15 mouse cellular contexts compared by ENCODE assay signal in the genomic region with DNA sequence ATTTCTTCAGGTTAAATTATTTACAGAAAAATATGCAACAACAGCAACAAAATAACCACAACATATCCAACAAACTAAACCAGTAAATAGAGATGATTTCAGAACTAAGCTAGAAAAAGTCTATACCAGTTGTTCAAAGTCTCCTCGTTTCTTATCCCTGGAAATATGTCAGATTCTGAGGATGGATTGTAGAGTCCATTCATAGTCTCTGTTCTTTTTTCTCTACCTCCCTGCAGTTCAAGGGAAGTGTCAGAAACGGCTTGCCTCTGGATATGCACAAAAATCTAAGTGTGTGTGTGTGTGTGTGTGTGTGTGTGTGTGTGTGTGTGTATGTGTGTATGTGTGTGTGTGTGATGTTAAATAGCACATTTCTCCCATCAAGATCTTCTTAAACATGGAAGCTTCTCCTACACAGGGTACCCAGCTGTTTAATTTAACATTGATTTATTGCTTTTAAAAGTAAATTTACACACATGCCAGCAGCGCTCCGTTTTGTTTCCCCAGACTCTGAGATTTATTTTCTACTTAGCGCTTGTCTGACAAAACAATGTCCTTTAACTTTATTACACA. TPM values are rescaled to one million over a fixed set of nuclear protein-coding genes. Genes with fewer than 3 reads are reported as not detected.
DNase-seq lines count a peak whose midpoint lies in the region; ATAC-seq and TF ChIP-seq lines count a peak whose summit lies in the region.
"Had no signal": no experiment of that assay in that cellular context is flagged by ENCODE, and none has a peak within 500 bp of the region (broad histone marks: within the 10 kb centered on the region; RNA-seq: fewer than 3 reads in every experiment).

No protein-coding gene starts in this region.

- H3K36me3 ChIP-seq in kidney, postnatal 0 days (ENCODE audit: insufficient read depth, low read length): no peaks in the 10 kb centered on the region
- no peaks in the 10 kb centered on the region for H3K36me3 ChIP-seq in forebrain, embryonic 10.5 days (replicated peaks)
- no peaks in the 10 kb centered on the region for H3K36me3 ChIP-seq in hindbrain, embryonic 11.5 days (ENCODE audit: control insufficient read depth, insufficient read depth, low read length)
- H3K36me3 ChIP-seq in midbrain, embryonic 13.5 days: no peaks in the 10 kb centered on the region

- no peak for TF ChIP-seq CTCF in kidney, postnatal 0 days (IDR thresholded peaks at IDR 0.05; ENCODE audit: low read depth)

- peak; percentile 58 for DNase-seq in kidney, postnatal 0 days (ENCODE audit: low spot score)
- DNase-seq in kidney, postnatal 36 days: no peak
- peak; percentile 23 for DNase-seq in forebrain, embryonic 10.5 days (ENCODE audit: extremely low spot score, low spot score)
- DNase-seq in hindbrain, embryonic 11.5 days (ENCODE audit: low spot score): peak; percentile 44
- no peak for DNase-seq in spleen, postnatal 14 days (ENCODE audit: low spot score in 2 of 2)
- no peak for DNase-seq in Muller cell, postnatal 12 days (ENCODE audit: inconsistent ontology term)
- no peak for DNase-seq in frontal cortex, postnatal 14 days (ENCODE audit: low spot score in 2 of 2)
- DNase-seq: gastrocnemius, postnatal 36 days; heart, postnatal 14 days; thymus, adult 2 months had no signal

- 9% methylated on average over 5 of the region's 5 CpGs for WGBS in kidney, postnatal 0 days
- 12% methylated on average over 5 of the region's 5 CpGs for WGBS in forebrain, embryonic 10.5 days
- 13% methylated on average over 5 of the region's 5 CpGs for WGBS in hindbrain, embryonic 11.5 days
- WGBS in midbrain, embryonic 13.5 days: 17% methylated on average over 5 of the region's 5 CpGs

- H3K4me1 ChIP-seq in kidney, postnatal 0 days (replicated peaks; ENCODE audit: insufficient read depth, low read length): peaks cover 10% of the 10 kb centered on the region; the same call in 1 of the 2 replicates
- H3K4me1 ChIP-seq in forebrain, embryonic 10.5 days: peaks cover 55% of the 10 kb centered on the region
- H3K4me1 ChIP-seq in hindbrain, embryonic 11.5 days (replicated peaks; ENCODE audit: control insufficient read depth, insufficient read depth, low read length): no peaks in the 10 kb centered on the region
- peaks cover 26% of the 10 kb centered on the region for H3K4me1 ChIP-seq in midbrain, embryonic 13.5 days (replicated peaks)

- no peak overlapping the region for H3K4me3 ChIP-seq in kidney, postnatal 0 days (replicated peaks; ENCODE audit: low read depth, low read length)
- H3K4me3 ChIP-seq in forebrain, embryonic 10.5 days: peak overlapping the region; percentile 54
- H3K4me3 ChIP-seq in hindbrain, embryonic 11.5 days (ENCODE audit: low read depth, low read length): peak overlapping the region; percentile 19
- H3K4me3 ChIP-seq in midbrain, embryonic 13.5 days (replicated peaks): peak overlapping the region; percentile 46
- H3K4me3 ChIP-seq: erythroblast, embryonic 14.5 days had no signal

- ATAC-seq in kidney, postnatal 0 days (replicated peaks; ENCODE audit: low FRiP score, low read depth): no peak
- no peak for ATAC-seq in hindbrain, embryonic 11.5 days (ENCODE audit: low FRiP score)
- no peak for ATAC-seq in midbrain, embryonic 13.5 days
- ATAC-seq: activated CD4-positive, CD25-positive, alpha-beta regulatory T cell, adult 4 months had no signal

- H3K9me3 ChIP-seq in kidney, postnatal 0 days (replicated peaks; ENCODE audit: low read length): no peaks in the 10 kb centered on the region
- no peaks in the 10 kb centered on the region for H3K9me3 ChIP-seq in forebrain, embryonic 10.5 days
- H3K9me3 ChIP-seq in hindbrain, embryonic 11.5 days (ENCODE audit: control insufficient read depth, low read length): no peaks in the 10 kb centered on the region
- no peaks in the 10 kb centered on the region for H3K9me3 ChIP-seq in midbrain, embryonic 13.5 days

- no peak overlapping the region for H3K27ac ChIP-seq in kidney, postnatal 0 days
- H3K27ac ChIP-seq in forebrain, embryonic 10.5 days: peak overlapping the region; percentile 89
- H3K27ac ChIP-seq in hindbrain, embryonic 11.5 days (ENCODE audit: low read depth, low read length): peak overlapping the region; percentile 55; the same call in 1 of the 2 replicates
- peak overlapping the region; percentile 92 for H3K27ac ChIP-seq in midbrain, embryonic 13.5 days
- H3K27ac ChIP-seq: liver, embryonic 14.5 days had no signal

- no peak overlapping the region for H3K9ac ChIP-seq in kidney, postnatal 0 days (ENCODE audit: low read depth, low read length)
- H3K9ac ChIP-seq in hindbrain, embryonic 11.5 days (ENCODE audit: low read depth, low read length): peak overlapping the region; percentile 40; the same call in 1 of the 2 replicates
- peak overlapping the region; percentile 77 for H3K9ac ChIP-seq in midbrain, embryonic 13.5 days (replicated peaks)
- H3K9ac ChIP-seq: liver, embryonic 14.5 days had no signal

- peaks cover 79% of the 10 kb centered on the region for H3K27me3 ChIP-seq in kidney, postnatal 0 days (ENCODE audit: insufficient read depth, low read length)
- H3K27me3 ChIP-seq in forebrain, embryonic 10.5 days (ENCODE audit: poor library complexity, severe bottlenecking): peaks cover 100% of the 10 kb centered on the region
- peaks cover 10% of the 10 kb centered on the region; the same call in 1 of the 2 replicates for H3K27me3 ChIP-seq in hindbrain, embryonic 11.5 days (ENCODE audit: control insufficient read depth, insufficient read depth, low read length)
- H3K27me3 ChIP-seq in midbrain, embryonic 13.5 days: peaks cover 66% of the 10 kb centered on the region

- no peak overlapping the region for H3K4me2 ChIP-seq in kidney, postnatal 0 days (ENCODE audit: low read length)
- H3K4me2 ChIP-seq in hindbrain, embryonic 11.5 days (replicated peaks; ENCODE audit: low read depth, low read length): peak overlapping the region; percentile 24
- peak overlapping the region; percentile 61 for H3K4me2 ChIP-seq in midbrain, embryonic 13.5 days (replicated peaks)
- H3K4me2 ChIP-seq: heart, embryonic 11.5 days had no signal

RNA-seq across cellular contexts. Expression of a gene that starts 22.1 kb away (rescaled TPM):
- polyA plus RNA-seq in kidney, postnatal 0 days (2015; fragmentation: Nextera tagmentation; extraction: Ambion mirVana): 9.8 and 11.2 TPM in 2 replicates
- 64.9 and 66.1 TPM in 2 replicates for polyA plus RNA-seq in forebrain, embryonic 10.5 days (2016; fragmentation: Nextera tagmentation; extraction: Ambion mirVana)
- polyA plus RNA-seq in hindbrain, embryonic 11.5 days (2014; fragmentation: Nextera tagmentation; extraction: Ambion mirVana): 82.8 and 97.2 TPM in 2 replicates
- 76.9 and 83.2 TPM in 2 replicates for polyA plus RNA-seq in midbrain, embryonic 13.5 days (2015; fragmentation: Nextera tagmentation; extraction: Ambion mirVana)
- polyA plus RNA-seq: activated CD4-positive, CD25-positive, alpha-beta regulatory T cell, adult 4 months; erythroblast, embryonic 14.5 days had no signal

Comparison
In these comparisons a context has a peak if more than half of its experiments do, and no peak if none do; other contexts are left out.
1. DNase-seq: peak in kidney, postnatal 0 days (single experiment), forebrain, embryonic 10.5 days (single experiment) and hindbrain, embryonic 11.5 days (single experiment); none in kidney, postnatal 36 days (0 of 2), spleen, postnatal 14 days (0 of 2), Muller cell, postnatal 12 days (single experiment) and frontal cortex, postnatal 14 days (0 of 2).